Mouse (Mus musculus) lung, embryonic 16.5 days (tissue): ENCODE measurements around the gene Rnf220. TPM values are rescaled to one million over a fixed set of nuclear protein-coding genes. Genes with fewer than 3 reads are reported as not detected.

Source experiments
- ATAC-seq: fragments of 200-750 bp; cut with Nextera tagmentation; 2 replicates; pipeline ENCODE4 v1.8.0; 2017; ENCODE audit warnings: low read depth, mild to moderate bottlenecking, moderate library complexity
- H3K27ac ChIP-seq: fragments of 300-500 bp; sonication (generic); 2 replicates; pipeline ENCODE4 v1.5.1; 2014; ENCODE audit warnings: mild to moderate bottlenecking, control low read depth, low read length
- H3K27me3 ChIP-seq: fragments of 300-500 bp; sonication (generic); 2 replicates; pipeline ENCODE4 v1.6.1; 2014; ENCODE audit warnings: low read depth, low read length, mixed read lengths; ENCODE audit not compliant: control insufficient read depth, insufficient read depth
- H3K36me3 ChIP-seq: fragments of 300-500 bp; sonication (generic); 2 replicates; pipeline ENCODE4 v1.6.1; 2014; ENCODE audit warnings: low read length; ENCODE audit not compliant: control insufficient read depth, insufficient read depth
- H3K4me1 ChIP-seq: fragments of 300-500 bp; sonication (generic); replicated peaks from 2 replicates; pipeline ENCODE4 v1.6.1; 2014; ENCODE audit warnings: low read length, mixed read lengths; ENCODE audit not compliant: control insufficient read depth, insufficient read depth
- H3K4me2 ChIP-seq: fragments of 300-500 bp; sonication (generic); 2 replicates; pipeline ENCODE4 v1.6.1; 2014; ENCODE audit warnings: low read depth, low read length, control low read depth
- H3K4me3 ChIP-seq: fragments of 300-500 bp; sonication (generic); 2 replicates; pipeline ENCODE4 v1.5.1; 2014; ENCODE audit warnings: mild to moderate bottlenecking, low read length, control low read depth
- H3K9ac ChIP-seq: fragments of 300-500 bp; sonication (generic); 2 replicates; pipeline ENCODE4 v1.6.1; 2014; ENCODE audit warnings: low read length, control low read depth
- H3K9me3 ChIP-seq: fragments of 300-500 bp; sonication (generic); 2 replicates; pipeline ENCODE4 v1.6.1; 2016; ENCODE audit warnings: low read length; ENCODE audit not compliant: control insufficient read depth
- WGBS: fragments of 180-500 bp; shearing (Covaris S2); extraction: QIAGEN DNeasy Blood & Tissue Kit; methylation state at CpG from one replicate; pipeline ENCODE4 v1.1.7; 2014; 5-methylcytosine and 5-hydroxymethylcytosine counted together
- polyA plus RNA-seq: library from polyadenylated mRNA; unstranded; fragments of >200 nt; fragmentation: Nextera tagmentation; extraction: Ambion mirVana; gene quantifications from 2 replicates; pipeline ENCODE4 v1.2.1, GENCODE M21; 2015

Rnf220 gene
- polyA plus RNA-seq, 1 experiment from 2014 or later: 61.5 TPM

DNA sequence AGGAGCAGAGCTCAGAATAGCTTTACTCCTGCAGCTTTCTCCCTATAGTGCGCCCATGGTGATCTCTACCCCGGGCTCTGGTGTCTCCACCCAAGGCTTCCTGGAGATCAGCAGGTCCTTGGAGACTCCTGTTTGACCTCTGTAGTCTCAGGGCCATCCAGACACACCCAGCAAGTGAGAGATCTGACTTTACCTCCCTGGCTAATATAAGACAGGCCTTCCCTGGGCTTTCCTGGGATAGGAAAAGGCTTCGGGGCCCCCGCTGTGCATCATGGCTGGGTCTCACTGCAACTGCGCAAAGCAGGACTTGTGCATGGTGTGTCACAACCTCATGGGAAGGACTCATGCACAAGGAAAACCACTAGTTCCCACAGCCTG lies 116.3 kb downstream of the Rnf220 start:
- Histone ChIP-seq H3K27ac (no peak overlapping the region), H3K4me1 (no peaks in the 10 kb centered on the region), H3K9me3 (no peaks in the 10 kb centered on the region), H3K27me3 (no peaks in the 10 kb centered on the region), H3K9ac (no peak overlapping the region), H3K4me3 (no peak overlapping the region), H3K4me2 (no peak overlapping the region), H3K36me3 (no peaks in the 10 kb centered on the region)
- ATAC-seq: no peak
- WGBS: 89% methylated on average over 5 of the region's 5 CpGs

GRCm38 (mm10) chr4:117379803-117380557 lies 116.9 kb downstream of the Rnf220 start:
- H3K27ac ChIP-seq: no peak overlapping the region
- ATAC-seq: no peak
- no peaks in the 10 kb centered on the region for H3K9me3 ChIP-seq
- H3K4me2 ChIP-seq: no peak overlapping the region
- no peak overlapping the region for H3K9ac ChIP-seq
- H3K36me3 ChIP-seq: no peaks in the 10 kb centered on the region
- 58% methylated on average over 14 of the region's 14 CpGs for WGBS
- H3K4me1 ChIP-seq: no peaks in the 10 kb centered on the region
- no peaks in the 10 kb centered on the region for H3K27me3 ChIP-seq
- no peak overlapping the region for H3K4me3 ChIP-seq

- H3K36me3 ChIP-seq: no peaks in the 10 kb centered on the region
- H3K27ac ChIP-seq: no peak overlapping the region
- peaks cover 7% of the 10 kb centered on the region for H3K4me1 ChIP-seq
- H3K9ac ChIP-seq: no peak overlapping the region
- H3K4me2 ChIP-seq: peak overlapping the region; percentile 31; the same call in 1 of the 2 replicates
- ATAC-seq: no peak; the same call in 1 of the 2 replicates
- no peak overlapping the region for H3K4me3 ChIP-seq
- no peaks in the 10 kb centered on the region for H3K9me3 ChIP-seq
- no peaks in the 10 kb centered on the region for H3K27me3 ChIP-seq
- WGBS: 14% methylated on average over 10 of the region's 10 CpGs
Observed at GRCm38 (mm10) chr4:117374078-117374540, 122.7 kb downstream of the Rnf220 start.

GRCm38 (mm10) chr4:117373324-117374077 lies 123.4 kb downstream of the Rnf220 start:
- H3K4me3 ChIP-seq: no peak overlapping the region
- no peaks in the 10 kb centered on the region for H3K27me3 ChIP-seq
- peaks cover 7% of the 10 kb centered on the region for H3K4me1 ChIP-seq
- H3K36me3 ChIP-seq: no peaks in the 10 kb centered on the region
- 17% methylated on average over 13 of the region's 16 CpGs for WGBS
- peak; percentile 82 for ATAC-seq
- no peak overlapping the region for H3K27ac ChIP-seq
- H3K9ac ChIP-seq: no peak overlapping the region
- H3K4me2 ChIP-seq: peak overlapping the region; percentile 31; the same call in 1 of the 2 replicates
- no peaks in the 10 kb centered on the region for H3K9me3 ChIP-seq

DNA sequence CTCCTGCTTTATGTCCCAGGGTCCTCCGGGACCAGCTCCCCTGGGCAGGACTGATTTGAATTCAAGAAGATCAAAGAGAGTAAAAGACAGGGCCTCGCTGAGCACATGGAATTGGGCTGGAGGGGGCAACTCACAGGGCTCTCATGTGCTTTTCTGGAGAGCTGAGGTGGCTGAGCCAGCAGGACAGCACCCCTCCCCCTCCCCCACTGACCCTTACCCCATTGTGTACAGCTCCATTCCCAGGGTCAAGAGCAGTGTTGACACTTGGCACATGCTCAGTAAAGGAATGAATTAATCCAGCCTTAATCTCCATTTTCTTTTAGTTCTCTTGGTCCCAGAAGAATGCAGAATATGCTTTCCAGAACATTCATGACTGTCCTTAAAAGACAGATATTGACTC lies 125.0 kb downstream of the Rnf220 start:
- Histone ChIP-seq H3K36me3 (no peaks in the 10 kb centered on the region), H3K27me3 (no peaks in the 10 kb centered on the region), H3K4me3 (no peak overlapping the region), H3K4me2 (no peak overlapping the region), H3K4me1 (peaks cover 7% of the 10 kb centered on the region), H3K9ac (no peak overlapping the region), H3K27ac (no peak overlapping the region), H3K9me3 (no peaks in the 10 kb centered on the region)
- WGBS: 34% methylated on average over 2 of the region's 2 CpGs
- ATAC-seq: no peak

DNA sequence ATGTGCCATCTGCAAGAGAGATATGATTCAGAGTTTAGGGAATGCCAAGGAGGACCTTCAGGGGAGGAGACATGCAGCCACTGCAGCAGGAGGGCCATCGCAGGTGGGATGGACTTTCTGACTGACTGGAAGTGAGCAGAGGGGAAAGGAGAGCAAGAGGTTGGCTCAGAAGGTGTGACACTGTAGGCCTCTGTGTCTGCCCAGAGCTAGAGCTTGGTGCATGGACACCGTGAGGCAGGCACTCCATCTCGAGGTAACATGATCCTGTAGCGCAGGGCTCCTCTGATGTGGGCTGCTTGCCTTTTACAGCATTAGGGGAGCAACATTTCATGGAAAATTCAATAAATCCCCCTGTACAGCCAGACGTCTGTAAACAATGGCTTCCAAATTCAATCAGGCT lies 126.5 kb downstream of the Rnf220 start:
- no peak overlapping the region for H3K4me3 ChIP-seq
- WGBS: 40% methylated on average over 5 of the region's 5 CpGs
- H3K9ac ChIP-seq: no peak overlapping the region
- H3K4me1 ChIP-seq: peaks cover 7% of the 10 kb centered on the region
- H3K36me3 ChIP-seq: no peaks in the 10 kb centered on the region
- no peaks in the 10 kb centered on the region for H3K9me3 ChIP-seq
- no peak overlapping the region for H3K4me2 ChIP-seq
- H3K27me3 ChIP-seq: no peaks in the 10 kb centered on the region
- no peak overlapping the region for H3K27ac ChIP-seq
- ATAC-seq: no peak

DNA sequence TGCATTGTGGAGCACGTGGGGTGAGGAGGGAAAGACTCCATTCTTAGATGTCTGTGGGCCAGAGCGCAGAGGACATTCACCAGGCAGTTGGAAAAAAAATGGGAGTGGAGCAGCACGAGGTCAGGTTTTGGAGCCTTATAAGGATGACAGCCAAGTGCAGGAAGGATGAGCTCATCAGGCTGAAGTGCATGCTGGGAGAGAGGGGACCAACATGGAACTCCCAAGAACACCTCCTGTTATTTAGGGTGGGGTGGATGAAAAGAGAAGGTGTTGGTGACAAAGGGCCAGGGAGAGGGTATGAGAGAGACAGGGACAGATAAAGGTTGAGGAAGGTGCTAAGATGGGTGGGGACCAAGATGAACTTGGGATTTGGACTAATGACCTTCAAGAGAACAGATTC lies 127.3 kb downstream of the Rnf220 start:
- H3K9me3 ChIP-seq: no peaks in the 10 kb centered on the region
- H3K9ac ChIP-seq: no peak overlapping the region
- no peak for ATAC-seq
- no peak overlapping the region for H3K4me2 ChIP-seq
- no peaks in the 10 kb centered on the region for H3K36me3 ChIP-seq
- peaks cover 5% of the 10 kb centered on the region for H3K4me1 ChIP-seq
- 31% methylated on average over 3 of the region's 3 CpGs for WGBS
- H3K27me3 ChIP-seq: no peaks in the 10 kb centered on the region
- H3K27ac ChIP-seq: no peak overlapping the region
- no peak overlapping the region for H3K4me3 ChIP-seq

DNA sequence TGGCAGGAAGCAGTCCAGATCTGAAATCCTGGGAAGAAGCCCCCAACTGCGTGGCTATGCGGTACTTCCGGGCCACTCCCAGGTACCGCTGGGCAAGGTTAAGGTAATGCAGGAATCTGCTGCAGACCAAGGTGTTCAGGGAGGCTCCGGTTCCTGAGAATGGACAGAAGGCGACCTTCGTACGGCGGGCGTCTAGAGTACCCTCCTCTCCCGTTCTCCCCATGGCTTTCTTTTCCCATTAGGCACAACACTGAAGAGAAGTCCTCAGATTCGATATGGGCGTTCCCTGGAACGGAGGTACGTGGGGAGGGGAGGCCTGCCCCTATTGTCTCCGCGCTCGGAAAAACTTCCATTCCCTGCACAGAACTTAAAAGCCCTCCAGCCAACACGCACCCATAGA lies 129.5 kb downstream of the Rnf220 start:
- Histone ChIP-seq H3K36me3 (no peaks in the 10 kb centered on the region), H3K9ac (no peak overlapping the region), H3K4me3 (no peak overlapping the region), H3K4me2 (no peak overlapping the region), H3K27me3 (no peaks in the 10 kb centered on the region), H3K27ac (no peak overlapping the region), H3K9me3 (no peaks in the 10 kb centered on the region), H3K4me1 (no peaks in the 10 kb centered on the region; the same call in 1 of the 2 replicates)
- WGBS: 90% methylated on average over 19 of the region's 19 CpGs
- ATAC-seq: no peak

DNA sequence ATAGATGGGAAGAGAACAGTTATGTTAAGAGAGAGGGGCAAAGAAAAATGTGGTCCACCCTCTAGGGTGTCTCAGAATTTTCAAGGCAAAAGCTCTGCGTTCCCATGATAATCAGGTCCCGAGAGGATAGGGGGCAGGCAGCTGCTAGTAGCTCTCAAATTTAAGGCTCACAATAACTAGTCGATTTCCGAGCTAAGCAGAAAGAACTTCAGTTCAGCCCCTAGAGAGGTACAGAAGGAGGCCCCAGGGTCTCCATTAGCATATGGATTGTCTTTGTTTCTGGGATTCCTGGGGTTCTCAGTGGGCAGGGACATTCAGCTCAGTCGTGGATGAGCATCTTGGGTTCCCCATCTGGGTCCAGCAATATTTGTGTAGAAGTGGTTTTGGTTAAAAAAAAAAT lies 134.8 kb downstream of the Rnf220 start:
- WGBS: 45% methylated on average over 5 of the region's 5 CpGs
- no peak overlapping the region for H3K4me3 ChIP-seq
- no peaks in the 10 kb centered on the region for H3K9me3 ChIP-seq
- ATAC-seq: no peak
- no peaks in the 10 kb centered on the region for H3K36me3 ChIP-seq
- H3K4me2 ChIP-seq: no peak overlapping the region
- H3K4me1 ChIP-seq: no peaks in the 10 kb centered on the region
- H3K27ac ChIP-seq: no peak overlapping the region
- no peak overlapping the region for H3K9ac ChIP-seq
- no peaks in the 10 kb centered on the region for H3K27me3 ChIP-seq
